Mouse (Mus musculus): ENCODE data around the gene Srebf2. TPM values are rescaled to one million over a fixed set of nuclear protein-coding genes. Genes with fewer than 3 reads are reported as not detected.
"Not testable (repeated sequence)": the region's sequence is repeated elsewhere in the genome, so short reads cannot be mapped to it uniquely, and the experiment has no call there.

The Srebf2 gene
- polyA plus RNA-seq, 1 experiment = 180 TPM

- TF ChIP-seq MYOG (IDR thresholded peaks at IDR 0.05; ENCODE audit: control insufficient read depth, extremely low read depth, insufficient read length) (no peak), USF1 (IDR thresholded peaks at IDR 0.05; ENCODE audit: low read depth) (no peak), MAX (IDR thresholded peaks at IDR 0.05) (no peak), FOSL1 (IDR thresholded peaks at IDR 0.05; ENCODE audit: insufficient read depth, low read length, poor library complexity, severe bottlenecking) (no peak), CEBPB (IDR thresholded peaks at IDR 0.05; ENCODE audit: low read depth) (no peak), MYOD1 (IDR thresholded peaks at IDR 0.05; ENCODE audit: control insufficient read depth, insufficient read length, low read depth) (no peak), CTCF (IDR thresholded peaks at IDR 0.05; ENCODE audit: control insufficient read depth, insufficient read depth, insufficient read length) (no peak)
- Histone ChIP-seq H3ac (ENCODE audit: control insufficient read depth, insufficient read length, low read depth) (no peak overlapping the region), H3K79me3 (ENCODE audit: low read depth) (no peaks in the 10 kb centered on the region), H3K4me3 (ENCODE audit: insufficient read depth, poor library complexity, severe bottlenecking) (no peak overlapping the region), H3K27me3 (ENCODE audit: control insufficient read depth, insufficient read depth, insufficient read length) (no peaks in the 10 kb centered on the region), H3K36me3 (ENCODE audit: control insufficient read depth, insufficient read depth) (peaks cover 11% of the 10 kb centered on the region), H3K79me2 (ENCODE audit: control insufficient read depth, insufficient read depth) (no peaks in the 10 kb centered on the region)
These were observed 88.7 kb downstream of the Srebf2 start for GRCm38 (mm10) chr15:82235661-82236060.

GRCm38 (mm10) chr15:82236565-82236964 lies 89.6 kb downstream of the Srebf2 start:
- TF ChIP-seq USF1 (IDR thresholded peaks at IDR 0.05; ENCODE audit: low read depth) (no peak), CTCF (IDR thresholded peaks at IDR 0.05; ENCODE audit: control insufficient read depth, insufficient read depth, insufficient read length) (peak; percentile 95), MYOD1 (IDR thresholded peaks at IDR 0.05; ENCODE audit: control insufficient read depth, insufficient read length, low read depth) (peak; percentile 75)
- no peaks in the 10 kb centered on the region for H3K27me3 ChIP-seq (ENCODE audit: control insufficient read depth, insufficient read depth, insufficient read length)

GRCm38 (mm10) chr15:82243311-82243710 lies 96.3 kb downstream of the Srebf2 start:
- Histone ChIP-seq H3ac (ENCODE audit: control insufficient read depth, insufficient read length, low read depth) (peak overlapping the region; percentile 85), H3K36me3 (ENCODE audit: control insufficient read depth, insufficient read depth) (peaks cover 6% of the 10 kb centered on the region), H3K79me3 (ENCODE audit: low read depth) (no peaks in the 10 kb centered on the region), H3K79me2 (ENCODE audit: control insufficient read depth, insufficient read depth) (no peaks in the 10 kb centered on the region), H3K27me3 (ENCODE audit: control insufficient read depth, insufficient read depth, insufficient read length) (no peaks in the 10 kb centered on the region), H3K4me3 (ENCODE audit: insufficient read depth, poor library complexity, severe bottlenecking) (peak overlapping the region; percentile 58)
- TF ChIP-seq MYOG (IDR thresholded peaks at IDR 0.05; ENCODE audit: control insufficient read depth, extremely low read depth, insufficient read length) (no peak), CEBPB (IDR thresholded peaks at IDR 0.05; ENCODE audit: low read depth) (no peak), FOSL1 (IDR thresholded peaks at IDR 0.05; ENCODE audit: insufficient read depth, low read length, poor library complexity, severe bottlenecking) (no peak)

More at GRCm38 (mm10) chr15:82236565-82236964, 89.6 kb downstream of the Srebf2 start:
- H3K79me2 ChIP-seq (ENCODE audit: control insufficient read depth, insufficient read depth) = no peaks in the 10 kb centered on the region
- H3K79me3 ChIP-seq (ENCODE audit: low read depth) = no peaks in the 10 kb centered on the region
- no peak overlapping the region for H3ac ChIP-seq (ENCODE audit: control insufficient read depth, insufficient read length, low read depth)
- H3K36me3 ChIP-seq (ENCODE audit: control insufficient read depth, insufficient read depth) = peaks cover 11% of the 10 kb centered on the region
- no peak overlapping the region for H3K4me3 ChIP-seq (ENCODE audit: insufficient read depth, poor library complexity, severe bottlenecking)

- no peaks in the 10 kb centered on the region for H3K79me3 ChIP-seq (ENCODE audit: low read depth)
- peak overlapping the region; percentile 58 for H3K4me3 ChIP-seq (ENCODE audit: insufficient read depth, poor library complexity, severe bottlenecking)
- no peaks in the 10 kb centered on the region for H3K79me2 ChIP-seq (ENCODE audit: control insufficient read depth, insufficient read depth)
- TF ChIP-seq MAX (IDR thresholded peaks at IDR 0.05) = no peak
- TF ChIP-seq USF1 (IDR thresholded peaks at IDR 0.05; ENCODE audit: low read depth) = no peak
- no peaks in the 10 kb centered on the region for H3K27me3 ChIP-seq (ENCODE audit: control insufficient read depth, insufficient read depth, insufficient read length)
- H3ac ChIP-seq (ENCODE audit: control insufficient read depth, insufficient read length, low read depth) = peak overlapping the region; percentile 85
- peaks cover 2% of the 10 kb centered on the region for H3K36me3 ChIP-seq (ENCODE audit: control insufficient read depth, insufficient read depth)
These were observed 96.7 kb downstream of the Srebf2 start for GRCm38 (mm10) chr15:82243742-82244114.

GRCm38 (mm10) chr15:82244115-82244804 lies 97.3 kb downstream of the Srebf2 start, which contains the start of gene Cenpm:
Gene Cenpm, minus strand, starts transcription at chr15:82244748.
- TF ChIP-seq MAX (IDR thresholded peaks at IDR 0.05) = peak; percentile 56
- no peak for TF ChIP-seq FOSL1 (IDR thresholded peaks at IDR 0.05; ENCODE audit: insufficient read depth, low read length, poor library complexity, severe bottlenecking)
- Histone ChIP-seq H3K79me2 (ENCODE audit: control insufficient read depth, insufficient read depth) (no peaks in the 10 kb centered on the region), H3ac (ENCODE audit: control insufficient read depth, insufficient read length, low read depth) (peak within 1 kb of the TSS; percentile 85), H3K36me3 (ENCODE audit: control insufficient read depth, insufficient read depth) (no peaks in the 10 kb centered on the region), H3K27me3 (ENCODE audit: control insufficient read depth, insufficient read depth, insufficient read length) (no peaks in the 10 kb centered on the region), H3K79me3 (ENCODE audit: low read depth) (no peaks in the 10 kb centered on the region), H3K4me3 (ENCODE audit: insufficient read depth, poor library complexity, severe bottlenecking) (peak within 1 kb of the TSS; percentile 58)

GRCm38 (mm10) chr15:82244805-82245161 lies 97.8 kb downstream of the Srebf2 start:
- H3K36me3 ChIP-seq (ENCODE audit: control insufficient read depth, insufficient read depth); H3K79me3 ChIP-seq (ENCODE audit: low read depth); H3ac ChIP-seq (ENCODE audit: control insufficient read depth, insufficient read length, low read depth); H3K79me2 ChIP-seq (ENCODE audit: control insufficient read depth, insufficient read depth); H3K27me3 ChIP-seq (ENCODE audit: control insufficient read depth, insufficient read depth, insufficient read length): not testable (repeated sequence)
- peak overlapping the region; percentile 58 for H3K4me3 ChIP-seq (ENCODE audit: insufficient read depth, poor library complexity, severe bottlenecking)

Measured in C2C12 (cell line).